Mouse (Mus musculus): ENCODE measurements around the gene Mettl15.

- TF ChIP-seq CTCF (IDR thresholded peaks at IDR 0.05; ENCODE audit: low read depth) (no peak), EP300 (IDR thresholded peaks at IDR 0.05; ENCODE audit: low read depth) (no peak)
Observed at GRCm38 (mm10) chr2:109280272-109280599, 312 bp downstream of the Mettl15 start.

Data from heart, postnatal 0 days (tissue).